Mouse (Mus musculus) MEL (cell line): ENCODE results near the gene Fam222b.

Experiments used
- CHD2 ChIP-seq: IDR thresholded peaks from 2 replicates; pipeline ENCODE4 v1.6.1; 2011; ENCODE audit warnings: low read length, improper control_type of control experiment
- CTCF ChIP-seq, 3 experiments: IDR thresholded peaks in 2 of 3; conservative IDR thresholded peaks in 1 of 3; 2 replicates each; pipeline ENCODE4 v1.5.1; 2011 to 2012; ENCODE audit warnings: low read length in 3 of 3, low read depth in 2 of 3, mild to moderate bottlenecking in 2 of 3, improper control_type of control experiment in 1 of 3, inconsistent platforms in 1 of 3, mixed read lengths in 1 of 3, moderate library complexity in 1 of 3; ENCODE audit not compliant: control insufficient read depth in 1 of 3, insufficient read depth in 1 of 3, poor library complexity in 1 of 3, severe bottlenecking in 1 of 3
- JUND ChIP-seq: IDR thresholded peaks from 2 replicates; pipeline ENCODE4 v1.6.1; 2011; ENCODE audit warnings: low read depth, mild to moderate bottlenecking, improper control_type of control experiment, low read length
- MYC ChIP-seq: IDR thresholded peaks from 2 replicates; pipeline ENCODE4 v1.6.1; 2011; ENCODE audit warnings: low read depth, mild to moderate bottlenecking, low read length, improper control_type of control experiment, moderate library complexity
- NELFE ChIP-seq: IDR thresholded peaks from 2 replicates; pipeline ENCODE4 v1.6.1; 2011; ENCODE audit warnings: low read depth, low read length, improper control_type of control experiment
- POLR2A ChIP-seq, 2 experiments: IDR thresholded peaks; 2 replicates each; pipeline ENCODE4 v1.6.1; 2011 to 2012; ENCODE audit warnings: low read length in 2 of 2, mild to moderate bottlenecking in 2 of 2, control low read depth in 1 of 2, improper control_type of control experiment in 1 of 2, low read depth in 1 of 2, moderate library complexity in 1 of 2; ENCODE audit not compliant: control insufficient read depth in 1 of 2, insufficient read depth in 1 of 2, poor library complexity in 1 of 2
- SIN3A ChIP-seq: IDR thresholded peaks from 2 replicates; pipeline ENCODE4 v1.6.1; 2012; ENCODE audit warnings: low read length, improper control_type of control experiment, inconsistent platforms

DNA sequence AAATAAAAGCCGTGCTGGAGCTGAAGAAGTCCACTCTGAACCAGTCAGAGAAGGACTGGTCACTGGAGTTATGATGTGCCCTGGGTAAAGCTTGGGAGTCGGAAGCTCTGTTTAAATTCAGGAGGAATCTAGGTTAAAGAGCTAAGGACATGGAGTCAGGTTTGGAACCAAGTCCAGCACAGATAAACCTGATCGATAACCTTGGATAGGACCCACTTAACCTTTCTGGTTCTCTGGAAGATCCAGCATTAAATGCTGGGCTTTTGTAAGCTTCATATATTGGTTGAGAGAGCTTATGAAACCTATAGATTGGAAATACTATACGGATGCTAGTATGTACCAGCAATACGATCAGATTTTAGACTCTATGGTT is 670 bp downstream of the Fam222b start:
- TF ChIP-seq JUND (no peak), SIN3A (no peak), CTCF (IDR thresholded peaks at IDR 0.05 in 2 of 3, conservative IDR thresholded peaks at IDR 0.05 in 1 of 3; ENCODE audit: control insufficient read depth in 1 of 3, insufficient read depth in 1 of 3, low read depth in 2 of 3, low read length in 3 of 3, poor library complexity in 1 of 3, severe bottlenecking in 1 of 3) (no peak), NELFE (no peak), CHD2 (no peak), POLR2A (IDR thresholded peaks at IDR 0.05; ENCODE audit: control insufficient read depth in 1 of 2, insufficient read depth in 1 of 2, low read depth in 1 of 2, low read length in 2 of 2, poor library complexity in 1 of 2) (no peak), MYC (no peak)
